Mouse (Mus musculus) gastrocnemius, postnatal 4 days (tissue): Measurements from ENCODE around the gene Dop1b. TPM values are rescaled to one million over a fixed set of nuclear protein-coding genes. Genes with fewer than 3 reads are reported as not detected.
A peak's percentile ranks its signal among the peaks of the same experiment; 100 is the strongest.
"Not testable (repeated sequence)": the region's sequence is repeated elsewhere in the genome, so short reads cannot be mapped to it uniquely, and the experiment has no call there.

Source experiments
- DNase-seq, 2 experiments: peaks; one replicate each; pipeline ENCODE4 v3.0.0; 2021 to 2022; ENCODE audit warnings: low spot score in 2 of 2, mixed read lengths in 2 of 2
- total RNA-seq, 2 experiments: library from RNA; stranded (reverse); gene quantifications; 2 replicates each; pipeline ENCODE4 v1.2.3; 2021

Dop1b gene
- total RNA-seq, 2 experiments from 2014 or later = 32.0 to 35.0 TPM

- no peak for DNase-seq
Measured at GRCm38 (mm10) chr16:93789971-93790755, 78.5 kb downstream of the Dop1b start.

DNA sequence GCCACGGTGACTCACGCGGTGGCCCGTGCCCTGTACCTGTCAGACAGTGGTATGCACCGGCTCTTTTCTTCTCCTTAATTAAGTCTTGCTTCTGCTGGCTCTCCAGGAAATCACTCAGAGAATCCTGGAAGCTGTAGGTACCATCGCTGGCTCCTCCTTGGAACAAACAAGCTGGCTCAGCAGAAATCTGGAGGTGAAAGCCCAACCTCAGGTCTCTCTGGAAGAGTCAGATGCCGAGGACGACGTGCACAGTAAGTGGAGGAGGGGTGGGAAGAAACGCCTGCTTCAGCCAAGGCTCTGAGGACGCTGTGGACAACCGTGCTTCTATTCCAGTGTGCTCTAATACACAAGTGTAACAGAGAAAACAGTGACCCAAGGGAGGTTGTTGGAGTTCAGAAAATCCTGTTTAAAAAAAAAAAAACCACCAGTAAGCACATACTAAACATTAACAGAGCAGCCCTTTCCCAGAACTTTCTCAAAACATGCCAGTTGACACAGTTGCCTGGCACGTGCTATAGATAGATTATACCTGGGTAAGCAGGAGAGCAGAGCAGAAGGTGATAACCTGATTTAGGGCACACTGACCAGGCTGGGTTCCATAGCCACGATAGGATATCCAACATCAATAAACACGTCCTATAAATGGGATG lies 81.4 kb downstream of the Dop1b start:
- DNase-seq = no peak

DNA sequence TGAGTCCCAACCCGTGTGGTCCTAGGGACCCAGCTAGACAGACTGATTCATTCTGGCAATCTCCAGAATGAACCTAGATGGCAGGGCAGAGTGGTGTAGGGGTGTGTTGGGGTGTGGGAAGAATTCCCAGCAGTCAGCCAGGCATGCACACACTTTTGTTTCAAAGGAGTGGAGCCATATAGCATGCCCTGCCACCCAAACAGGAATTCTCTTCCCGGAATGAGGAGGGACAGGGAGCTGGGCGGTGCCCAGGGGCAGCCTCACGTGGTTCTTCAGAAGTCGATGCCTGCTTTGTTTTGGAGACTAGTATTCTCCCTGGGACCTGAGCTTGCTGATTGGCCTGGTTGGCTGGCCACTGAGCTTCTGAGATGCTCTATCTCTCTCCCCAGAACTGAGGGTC lies 83.1 kb downstream of the Dop1b start:
- no peak for DNase-seq

DNA sequence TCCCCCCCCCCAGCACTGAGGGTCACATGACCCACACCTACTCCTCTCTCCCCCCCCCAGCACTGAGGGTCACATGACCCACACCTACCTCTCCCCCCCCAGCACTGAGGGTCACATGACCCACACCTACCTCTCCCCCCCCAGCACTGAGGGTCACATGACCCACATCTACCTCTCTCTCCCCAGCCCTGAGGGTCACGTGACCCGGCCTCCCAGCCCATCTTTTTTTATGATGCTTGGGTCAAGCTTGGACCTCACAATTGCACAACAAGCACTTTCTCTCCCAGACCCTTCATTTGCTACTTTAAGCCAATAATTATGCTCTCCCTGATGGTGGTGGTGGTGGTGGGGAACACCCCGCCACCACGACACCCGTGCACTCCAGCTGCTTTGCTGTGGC lies 83.7 kb downstream of the Dop1b start:
- DNase-seq = no peak

GRCm38 (mm10) chr16:93797021-93797840 lies 85.5 kb downstream of the Dop1b start:
- peak in 1 of 2 experiments; percentile 59 for DNase-seq

DNA sequence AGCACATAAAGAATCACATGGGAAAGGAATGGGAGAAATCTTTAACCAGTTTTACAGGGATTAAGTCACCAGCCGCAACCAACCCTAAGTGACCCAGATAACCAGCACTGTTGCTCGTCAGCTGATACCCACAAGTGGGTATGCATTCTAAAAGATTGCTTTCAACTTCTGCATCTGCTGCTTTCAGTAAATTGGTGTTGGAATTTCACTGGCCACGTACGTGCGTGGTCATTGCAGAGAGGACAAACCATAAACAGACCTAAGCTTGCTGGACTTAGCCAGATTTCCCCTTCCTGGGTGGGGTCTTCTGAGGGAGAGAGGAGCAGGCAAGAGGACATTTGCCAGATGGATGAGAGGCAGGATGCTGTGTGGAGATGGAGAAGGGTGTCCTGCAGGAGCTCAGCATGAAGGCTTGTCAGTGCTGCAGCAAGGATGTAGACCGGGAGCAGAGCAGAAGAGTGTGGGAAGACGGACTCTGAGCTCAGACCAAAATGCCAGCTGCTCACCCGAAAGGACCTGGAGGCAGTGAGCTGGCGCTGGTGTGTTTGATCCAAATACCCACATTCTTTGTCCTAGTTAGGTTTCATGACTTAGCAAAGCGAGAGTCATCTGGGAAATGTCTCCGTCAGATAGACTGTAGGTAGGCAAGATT lies 86.3 kb downstream of the Dop1b start:
- DNase-seq = no peak

- DNase-seq = no peak
Measured at GRCm38 (mm10) chr16:93798623-93799022, 86.9 kb downstream of the Dop1b start.

GRCm38 (mm10) chr16:93799071-93799470 lies 87.4 kb downstream of the Dop1b start:
- DNase-seq = no peak

GRCm38 (mm10) chr16:93799936-93800335 lies 88.2 kb downstream of the Dop1b start:
- no peak for DNase-seq

GRCm38 (mm10) chr16:93807167-93807566 lies 95.5 kb downstream of the Dop1b start:
- no peak for DNase-seq

DNA sequence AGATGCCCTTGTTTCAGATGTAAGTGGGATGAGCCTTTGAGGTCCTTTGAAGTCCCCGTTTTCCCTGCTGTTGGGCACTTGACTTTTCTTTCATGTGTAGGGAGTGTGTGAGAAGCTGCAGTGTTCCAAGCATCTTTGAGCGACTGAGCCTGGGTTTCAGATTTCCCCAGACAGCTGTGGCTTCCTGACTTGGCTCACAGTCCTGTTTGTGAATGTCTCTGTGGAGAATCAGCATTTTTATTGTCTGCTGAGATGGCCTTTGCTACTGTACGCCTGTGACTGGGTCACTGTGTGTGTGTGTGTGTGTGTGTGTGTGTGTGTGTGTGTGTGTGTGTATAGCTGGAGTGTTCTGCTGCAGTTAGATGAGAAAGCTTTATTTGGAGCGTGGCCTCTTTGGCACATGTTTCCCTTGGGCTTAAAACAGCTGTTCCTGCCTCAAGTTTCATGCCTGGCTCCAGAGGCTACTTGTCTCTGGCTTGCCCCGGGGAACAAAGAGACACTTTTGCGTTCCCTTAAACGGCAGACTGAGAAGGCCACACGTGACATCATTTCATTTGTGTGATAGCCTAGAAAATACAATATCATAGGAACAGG lies 96.4 kb downstream of the Dop1b start:
- DNase-seq = peak; percentile 39 to 75

- peak in 1 of 2 experiments; percentile 64 for DNase-seq
Measured at GRCm38 (mm10) chr16:93815856-93816736, 104.4 kb downstream of the Dop1b start.

DNA sequence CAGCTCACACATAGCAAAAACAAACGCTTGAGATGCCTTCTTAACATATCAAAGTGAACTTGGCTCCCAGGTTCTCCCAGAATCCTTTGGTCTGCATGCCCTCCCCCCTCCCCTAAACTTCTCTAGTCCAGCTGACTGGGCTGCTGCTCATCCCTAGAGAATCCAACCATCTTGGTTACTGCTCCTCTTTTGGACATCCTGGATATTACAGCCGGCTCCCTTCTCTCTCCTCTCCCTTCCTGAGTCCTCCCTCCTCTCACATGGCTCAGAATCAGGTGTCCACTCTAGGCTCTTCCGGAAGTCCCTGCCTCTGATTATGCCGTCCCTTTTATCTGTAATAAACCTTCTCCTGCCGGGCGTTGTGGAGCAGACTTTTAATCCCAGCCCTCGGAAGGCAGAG lies 105.2 kb downstream of the Dop1b start:
- DNase-seq = no peak

DNA sequence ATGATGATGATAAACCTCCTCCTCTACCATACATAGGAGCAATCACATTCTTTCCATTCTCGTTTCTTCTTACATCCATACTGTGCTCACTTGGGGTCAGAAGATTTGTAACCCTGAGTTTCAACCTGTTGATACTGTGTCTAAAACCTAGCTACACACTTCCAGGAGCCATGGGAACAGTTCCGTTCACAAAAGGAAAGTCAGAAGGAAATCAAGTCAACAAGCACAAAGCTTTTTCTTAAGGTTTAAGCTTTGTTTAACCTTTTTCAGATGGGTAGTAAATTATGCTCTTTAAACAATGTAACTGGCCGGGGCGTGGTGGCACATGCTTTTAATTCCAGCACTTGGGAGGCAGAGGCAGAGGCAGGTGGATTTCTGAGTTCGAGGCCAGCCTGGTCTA lies 105.7 kb downstream of the Dop1b start:
- DNase-seq = no peak

GRCm38 (mm10) chr16:93818691-93819324 lies 107.1 kb downstream of the Dop1b start:
- no peak for DNase-seq

GRCm38 (mm10) chr16:93819325-93819696 lies 107.6 kb downstream of the Dop1b start:
- DNase-seq = no peak

GRCm38 (mm10) chr16:93820040-93820439 lies 108.3 kb downstream of the Dop1b start:
- DNase-seq = no peak

- DNase-seq = no peak
Measured at GRCm38 (mm10) chr16:93821706-93822105, 110.0 kb downstream of the Dop1b start.

DNA sequence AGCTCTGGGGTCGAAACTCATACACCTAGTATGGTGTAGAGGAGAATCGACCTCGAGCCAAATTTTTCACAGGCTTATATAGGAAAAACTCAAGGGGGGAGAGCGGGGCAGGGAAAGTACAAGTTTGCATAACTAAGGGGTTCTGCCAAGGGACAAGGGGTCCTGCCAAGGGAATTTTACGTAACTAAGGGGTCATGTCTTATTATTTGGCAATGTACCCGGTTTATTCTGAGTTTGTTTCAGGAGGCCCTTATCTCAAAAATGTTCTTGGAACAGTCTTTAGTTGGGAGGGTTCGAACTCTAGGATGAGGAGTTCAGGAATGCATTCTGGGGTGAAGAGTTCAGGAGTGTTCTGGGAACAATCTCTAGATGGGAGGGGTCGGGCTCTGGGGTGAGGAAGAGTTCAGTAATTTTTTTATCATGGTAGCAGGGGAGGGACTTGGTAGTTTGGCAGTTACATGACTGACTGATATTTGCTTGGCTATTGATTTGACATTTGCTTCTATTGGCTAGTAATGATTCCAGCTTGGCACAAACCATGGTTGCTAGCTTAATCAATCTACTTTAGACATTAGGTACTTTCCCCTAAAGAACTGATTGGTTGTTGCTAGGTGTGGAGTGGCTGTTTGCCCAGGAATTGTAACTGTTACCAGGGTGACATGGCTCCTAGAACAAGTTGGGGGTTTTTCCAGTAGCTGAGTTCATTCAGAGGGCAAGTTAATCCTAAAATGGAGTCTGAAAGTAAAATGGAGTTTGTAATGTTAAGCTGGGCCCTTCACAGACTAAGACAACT lies 110.9 kb downstream of the Dop1b start:
- not testable (repeated sequence) for DNase-seq
